Mouse (Mus musculus) lung, embryonic 14.5 days (tissue): ENCODE measurements around the gene Arhgap27. TPM values are rescaled to one million over a fixed set of nuclear protein-coding genes. Genes with fewer than 3 reads are reported as not detected.
"Not testable (repeated sequence)": the region's sequence is repeated elsewhere in the genome, so short reads cannot be mapped to it uniquely, and the experiment has no call there.

Experiments
- ATAC-seq: fragments of 200-750 bp; cut with Nextera tagmentation; 2 replicates; pipeline ENCODE4 v1.8.0; 2017; ENCODE audit warnings: mild to moderate bottlenecking, moderate TSS enrichment, moderate library complexity; ENCODE audit not compliant: insufficient read depth
- DNase-seq: peaks from one replicate; pipeline ENCODE4 v3.0.0-alpha.2; 2015
- H3K27ac ChIP-seq: fragments of 300-500 bp; sonication (generic); 2 replicates; pipeline ENCODE4 v1.5.1; 2014; ENCODE audit warnings: low read depth, mild to moderate bottlenecking, moderate library complexity
- H3K27me3 ChIP-seq: fragments of 300-500 bp; sonication (generic); 2 replicates; pipeline ENCODE4 v1.6.1; 2014; ENCODE audit warnings: low read length, control low read depth; ENCODE audit not compliant: insufficient read depth
- H3K36me3 ChIP-seq: fragments of 300-500 bp; sonication (generic); 2 replicates; pipeline ENCODE4 v1.6.1; 2014; ENCODE audit warnings: control low read depth; ENCODE audit not compliant: insufficient read depth
- H3K4me1 ChIP-seq: fragments of 300-500 bp; sonication (generic); 2 replicates; pipeline ENCODE4 v1.6.1; 2014; ENCODE audit warnings: antibody characterized with exemption, control low read depth; ENCODE audit not compliant: insufficient read depth
- H3K4me2 ChIP-seq: fragments of 300-500 bp; sonication (generic); 2 replicates; pipeline ENCODE4 v1.6.1; 2014; ENCODE audit warnings: mild to moderate bottlenecking
- H3K4me3 ChIP-seq: fragments of 300-500 bp; sonication (generic); 2 replicates; pipeline ENCODE4 v1.5.1; 2014; ENCODE audit warnings: low read depth, low read length
- H3K9ac ChIP-seq: fragments of 300-500 bp; sonication (generic); 2 replicates; pipeline ENCODE4 v1.6.1; 2014
- H3K9me3 ChIP-seq: fragments of 300-500 bp; sonication (generic); 2 replicates; pipeline ENCODE4 v1.6.1; 2016; ENCODE audit warnings: low read depth, low read length, control low read depth
- CTCF ChIP-seq: IDR thresholded peaks from 2 replicates; pipeline ENCODE4 v1.5.1; 2016; ENCODE audit warnings: antibody characterized with exemption, low read depth
- WGBS: fragments of 180-500 bp; shearing (Covaris S2); extraction: QIAGEN DNeasy Blood & Tissue Kit; methylation state at CpG from one replicate; pipeline ENCODE4 v1.1.7; 2014; 5-methylcytosine and 5-hydroxymethylcytosine counted together
- polyA plus RNA-seq: library from polyadenylated mRNA; unstranded; fragments of >200 nt; fragmentation: Nextera tagmentation; extraction: Ambion mirVana; gene quantifications from 2 replicates; pipeline ENCODE4 v1.2.1, GENCODE M21; 2014

Gene Arhgap27
- polyA plus RNA-seq = 16.8 and 20.6 TPM in 2 replicates

DNA sequence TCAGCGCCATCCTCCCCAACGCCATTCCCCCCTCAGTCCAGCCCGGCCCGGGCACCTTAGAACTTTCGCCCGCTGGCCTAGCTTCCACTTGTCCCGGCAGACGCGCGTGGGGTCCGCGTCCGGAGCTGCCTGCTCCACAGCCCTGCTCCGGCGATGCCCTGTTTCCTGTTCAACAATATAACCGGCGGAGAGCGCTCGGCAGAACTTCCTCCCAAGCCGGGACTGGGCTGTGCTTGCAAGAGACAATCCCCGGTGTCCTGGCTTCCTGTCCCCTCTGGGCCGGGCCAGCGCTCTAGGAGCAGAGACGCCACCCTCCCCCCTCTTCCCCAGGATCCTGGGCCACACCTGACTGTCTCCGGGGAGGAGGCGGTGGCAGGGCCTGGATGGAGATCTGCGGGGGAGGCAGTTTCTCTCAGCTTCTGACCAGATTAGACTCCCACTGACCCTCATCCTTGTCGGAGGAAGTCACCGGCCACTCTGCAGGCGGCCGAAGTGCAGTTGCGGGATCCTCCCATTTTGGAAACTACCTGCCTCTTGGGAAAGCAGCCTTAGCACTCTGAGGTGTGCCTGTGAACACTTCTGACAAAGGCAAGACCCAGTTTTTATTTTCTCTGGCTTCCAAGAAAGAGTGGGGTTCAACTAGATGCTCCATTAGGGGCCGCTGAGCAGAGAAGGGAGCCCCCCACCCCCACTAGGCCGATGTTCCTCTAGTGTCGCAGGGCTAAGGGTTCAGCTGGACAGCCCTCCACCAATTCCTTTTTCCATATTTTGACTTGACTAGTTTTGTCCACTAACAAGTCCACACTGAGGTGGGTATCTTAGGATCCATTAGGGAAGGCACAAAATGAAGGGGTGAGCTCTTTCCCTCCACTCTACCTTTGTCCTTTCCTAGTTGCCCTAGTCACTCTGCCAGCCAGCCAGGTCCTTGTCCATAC is at the start of gene Arhgap27:
TSS of gene Arhgap27 (minus strand) at position 479 of the 935 bp plus-strand sequence.
- DNase-seq (peak; percentile 75), ATAC-seq (peak; percentile 39; the same call in 1 of the 2 replicates)
- Histone ChIP-seq H3K4me3 (peak within 1 kb of the TSS; percentile 49), H3K27me3 (peaks cover 51% of the 10 kb centered on the region), H3K4me1 (no peaks in the 10 kb centered on the region; the same call in 1 of the 2 replicates), H3K36me3 (peaks cover 13% of the 10 kb centered on the region; the same call in 1 of the 2 replicates), H3K27ac (peak within 1 kb of the TSS; percentile 75), H3K9me3 (no peaks in the 10 kb centered on the region), H3K9ac (peak within 1 kb of the TSS; percentile 65), H3K4me2 (peak within 1 kb of the TSS; percentile 82)
- TF ChIP-seq CTCF = no peak
- WGBS = 2% methylated on average over 35 of the region's 35 CpGs

DNA sequence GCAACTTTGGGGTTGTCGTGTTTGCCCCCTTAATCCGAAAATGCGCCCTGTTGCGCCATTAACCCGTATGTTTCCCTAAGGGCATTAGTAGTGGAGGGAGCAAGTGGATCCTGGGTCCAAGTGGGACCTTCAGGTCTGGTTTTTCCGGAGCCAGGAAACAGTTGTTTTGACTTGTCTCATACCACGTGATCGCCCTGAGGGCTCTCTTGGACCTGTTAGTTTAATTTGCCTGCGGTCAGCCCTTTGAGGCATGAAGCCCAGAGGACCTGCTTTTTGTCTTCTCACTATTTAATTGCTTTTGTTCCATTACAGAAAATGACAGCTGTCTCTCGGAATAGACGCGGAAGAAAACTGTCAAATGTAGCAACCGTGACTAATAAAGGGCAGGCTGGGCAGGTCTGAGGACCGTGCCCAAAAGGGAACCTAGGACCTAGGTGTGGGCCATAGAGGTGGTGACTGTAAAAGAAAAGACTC is 49.5 kb upstream of the Arhgap27 start:
- 4% methylated on average over 14 of the region's 14 CpGs for WGBS
- no peaks in the 10 kb centered on the region for H3K36me3 ChIP-seq
- H3K4me3 ChIP-seq = peak overlapping the region; percentile 89
- peak overlapping the region; percentile 36; the same call in 1 of the 2 replicates for H3K27ac ChIP-seq
- H3K9ac ChIP-seq = peak overlapping the region; percentile 73
- H3K4me2 ChIP-seq = peak overlapping the region; percentile 90
- H3K4me1 ChIP-seq = peaks cover 6% of the 10 kb centered on the region; the same call in 1 of the 2 replicates
- ATAC-seq = peak; percentile 63; the same call in 1 of the 2 replicates
- H3K27me3 ChIP-seq = no peaks in the 10 kb centered on the region
- no peak for DNase-seq
- H3K9me3 ChIP-seq = no peaks in the 10 kb centered on the region
- no peak for TF ChIP-seq CTCF

DNA sequence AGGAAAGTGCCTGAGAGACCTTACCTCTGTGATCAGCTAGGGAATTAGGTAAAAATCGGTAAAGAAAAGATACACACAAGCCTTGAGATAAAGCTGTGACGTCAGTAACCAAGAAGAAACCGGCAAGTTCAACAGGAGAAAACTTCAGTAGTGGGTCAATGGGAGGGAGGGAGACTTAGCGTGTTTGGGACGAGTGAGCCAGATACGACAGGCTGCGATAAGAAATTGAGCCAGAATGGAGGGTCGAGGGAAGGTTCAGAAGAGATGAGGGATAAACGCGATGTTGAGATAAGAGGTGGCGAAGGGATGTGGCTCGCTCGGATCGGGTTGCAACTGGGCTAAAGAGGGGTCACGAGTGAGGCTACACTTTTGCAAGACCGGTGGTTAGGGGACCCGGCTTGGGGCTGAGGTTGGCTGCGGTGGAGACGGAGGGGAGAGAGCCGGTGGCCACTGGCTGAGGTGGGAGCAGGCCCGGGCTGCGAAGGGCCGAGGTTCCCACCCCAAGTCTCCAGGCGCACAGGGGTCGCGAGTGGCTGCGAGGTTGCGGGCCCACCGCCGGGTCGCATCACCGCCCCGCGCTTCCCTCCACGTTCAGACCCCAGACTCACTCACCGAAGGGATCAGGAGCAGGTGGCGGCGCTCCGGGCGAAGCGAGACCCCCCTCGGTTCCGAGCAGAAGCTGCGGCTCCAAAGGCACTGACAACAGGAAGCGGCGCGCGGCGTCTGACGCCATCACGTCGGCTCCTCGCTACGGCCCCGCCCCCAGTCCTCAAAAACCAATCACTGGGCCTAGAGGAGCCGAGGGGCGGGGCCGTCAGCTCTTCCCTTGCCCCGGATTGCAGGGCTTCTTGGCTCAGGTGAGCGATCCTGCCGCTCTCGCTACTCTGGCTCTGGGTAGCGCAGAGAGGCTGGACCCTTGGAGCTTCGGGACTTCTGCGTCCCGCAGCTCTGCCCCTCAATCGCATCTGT is 48.8 kb upstream of the Arhgap27 start, which contains the start of gene Plekhm1:
TSS of gene Plekhm1 (minus strand) at position 707 of the 969 bp plus-strand sequence.
- peak within 1 kb of the TSS; percentile 89 for H3K4me3 ChIP-seq
- H3K4me2 ChIP-seq = peak within 1 kb of the TSS; percentile 90
- peak within 1 kb of the TSS; percentile 36; the same call in 1 of the 2 replicates for H3K27ac ChIP-seq
- TF ChIP-seq CTCF = no peak
- under 1% methylated on average over 67 of the region's 67 CpGs for WGBS
- H3K27me3 ChIP-seq = no peaks in the 10 kb centered on the region
- no peaks in the 10 kb centered on the region for H3K9me3 ChIP-seq
- H3K9ac ChIP-seq = peak within 1 kb of the TSS; percentile 73
- peak; percentile 98 for DNase-seq
- no peaks in the 10 kb centered on the region for H3K36me3 ChIP-seq
- H3K4me1 ChIP-seq = peaks cover 6% of the 10 kb centered on the region; the same call in 1 of the 2 replicates
- peak; percentile 97 for ATAC-seq

DNA sequence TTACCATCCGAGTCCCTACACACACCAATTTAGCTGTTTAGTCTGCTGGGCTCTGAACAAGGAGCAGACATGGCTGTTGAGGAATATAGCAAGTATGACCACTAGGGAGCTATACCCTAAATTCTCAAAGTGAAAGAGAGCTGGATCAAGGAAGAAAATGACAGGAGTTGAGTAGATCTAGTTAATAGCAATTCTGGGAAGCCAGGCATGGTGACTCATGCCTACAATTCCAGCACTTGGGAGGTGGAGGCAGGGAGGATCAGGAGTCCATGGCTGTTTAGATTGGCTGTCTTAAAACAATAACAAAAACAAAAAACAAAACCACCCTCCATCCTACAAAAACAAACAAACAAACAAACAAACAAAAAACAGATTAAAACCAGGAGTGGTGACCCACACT is 47.8 kb upstream of the Arhgap27 start:
- 78% methylated on average over 1 of the region's 1 CpGs for WGBS
- Histone ChIP-seq H3K36me3 (no peaks in the 10 kb centered on the region), H3K4me2 (peak overlapping the region; percentile 90), H3K27ac (no peak overlapping the region), H3K27me3 (no peaks in the 10 kb centered on the region), H3K4me3 (peak overlapping the region; percentile 89; the same call in 1 of the 2 replicates), H3K4me1 (peaks cover 6% of the 10 kb centered on the region; the same call in 1 of the 2 replicates), H3K9me3 (no peaks in the 10 kb centered on the region), H3K9ac (no peak overlapping the region)
- DNase-seq = no peak
- no peak for TF ChIP-seq CTCF
- no peak for ATAC-seq

DNA sequence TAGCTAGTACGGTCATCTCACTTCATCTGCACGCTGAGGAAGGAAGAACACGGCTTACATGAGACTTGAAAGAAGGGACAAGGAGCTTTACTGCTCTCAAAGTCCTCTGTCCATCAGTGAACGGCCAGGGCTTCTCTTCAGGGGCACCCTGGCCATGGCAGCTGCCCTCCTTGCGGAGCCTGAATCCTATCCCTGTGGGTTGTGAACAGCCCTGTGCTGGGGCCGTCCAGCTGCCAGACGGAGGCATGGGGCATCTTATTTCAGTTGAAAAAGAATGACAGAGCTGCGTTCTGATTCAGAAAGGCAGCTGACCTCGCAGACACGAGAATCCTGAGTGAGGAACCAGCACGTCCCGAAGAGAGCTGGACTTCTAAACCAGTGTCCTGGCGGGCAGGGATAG is 45.4 kb upstream of the Arhgap27 start:
- no peak for ATAC-seq
- peaks cover 6% of the 10 kb centered on the region; the same call in 1 of the 2 replicates for H3K4me1 ChIP-seq

DNA sequence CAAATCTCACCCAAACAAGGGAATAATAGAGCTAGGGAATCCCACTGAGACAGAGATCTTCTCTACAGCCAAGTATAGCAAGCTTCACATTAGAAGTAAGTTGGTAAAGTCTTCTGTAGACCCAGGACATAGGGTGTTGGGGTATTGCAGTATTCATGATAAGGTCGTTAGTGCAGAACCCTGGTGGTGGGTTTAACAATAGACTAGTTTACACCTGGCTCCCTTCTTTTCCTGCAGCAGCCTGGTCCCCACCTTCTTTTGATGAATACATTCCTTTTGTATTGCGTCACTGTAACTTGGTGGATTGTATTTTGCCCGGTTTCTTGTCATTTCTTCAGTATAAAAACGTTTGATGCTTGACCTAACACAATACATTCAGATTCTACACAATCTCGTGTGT is 43.6 kb upstream of the Arhgap27 start:
- WGBS = 49% methylated on average over 5 of the region's 5 CpGs
- not testable (repeated sequence) for H3K4me2 ChIP-seq, H3K27ac ChIP-seq, H3K9ac ChIP-seq, H3K9me3 ChIP-seq, ATAC-seq, H3K4me1 ChIP-seq, DNase-seq, H3K27me3 ChIP-seq, H3K4me3 ChIP-seq
- peaks cover 12% of the 10 kb centered on the region; the same call in 1 of the 2 replicates for H3K36me3 ChIP-seq

More for the DNA sequence above, 45.4 kb upstream of the Arhgap27 start:
- DNase-seq = no peak
- no peak overlapping the region for H3K4me3 ChIP-seq
- H3K9ac ChIP-seq = no peak overlapping the region
- WGBS = 92% methylated on average over 13 of the region's 13 CpGs
- no peak for TF ChIP-seq CTCF
- no peak overlapping the region for H3K27ac ChIP-seq
- no peaks in the 10 kb centered on the region for H3K36me3 ChIP-seq
- H3K4me2 ChIP-seq = no peak overlapping the region
- no peaks in the 10 kb centered on the region for H3K9me3 ChIP-seq
- H3K27me3 ChIP-seq = no peaks in the 10 kb centered on the region
